Mouse (Mus musculus) left cerebral cortex, postnatal 14 days (tissue): Measurements from ENCODE around the gene Stxbp3. TPM values are rescaled to one million over a fixed set of nuclear protein-coding genes. Genes with fewer than 3 reads are reported as not detected.
A peak's percentile ranks its signal among the peaks of the same experiment; 100 is the strongest.
"Not testable (repeated sequence)": the region's sequence is repeated elsewhere in the genome, so short reads cannot be mapped to it uniquely, and the experiment has no call there.

Source experiments
- DNase-seq, 2 experiments: peaks; one replicate each; pipeline ENCODE4 v3.0.0; 2021 to 2022; ENCODE audit warnings: low spot score in 2 of 2, mixed read lengths in 1 of 2
- intact Hi-C: fragments of 180-260 bp; cut with DNase I; formaldehyde crosslinking; loops from one replicate; pipeline ENCODE4 v1.15.1; 2025
- long read RNA-seq, 2 experiments: library from polyadenylated mRNA; stranded (forward); transcript quantifications; one replicate each; pipeline ENCODE4 v2.0.0; 2021
- total RNA-seq, 2 experiments: library from RNA; stranded (reverse); gene quantifications; 2 replicates each; pipeline ENCODE4 v1.2.3; 2021

Stxbp3 gene
- total RNA-seq: 10 to 100 TPM; 16.7 to 17.5 TPM
- long read RNA-seq, experiment 1, transcript Stxbp3-201 (19 exons, 2,419 nt): major isoform, 16 of 19 reads
- long read RNA-seq, experiment 1, partial matches to known transcripts: 1 of 19 reads
- long read RNA-seq, experiment 1, other reads (novel, unspliced or antisense): 2 of 19 reads
- long read RNA-seq, experiment 2, transcript Stxbp3-201 (19 exons, 2,419 nt): major isoform, 9 of 9 reads
- long read RNA-seq, experiment 2, partial matches to known transcripts: 0 of 9 reads
- long read RNA-seq, experiment 2, other reads (novel, unspliced or antisense): 0 of 9 reads

GRCm38 (mm10) chr3:108840000-108840715 lies at the start of gene Stxbp3:
Gene Stxbp3 (minus strand): TSS chr3:108840526.
- intact Hi-C loops: loop anchor here (5.0 kb wide), 2 partner anchors 72 to 118 kb away; partner anchors contain the start of genes Gpsm2 and Prpf38b
- DNase-seq: peak; percentile 98 to 99

GRCm38 (mm10) chr3:108889908-108890307 lies 49.6 kb upstream of the Stxbp3 start, which contains the start of gene Fndc7:
Gene Fndc7 (minus strand): TSS chr3:108890008.
- DNase-seq: no peak
- intact Hi-C loops: no loop called here

- intact Hi-C loops: no loop called here
- DNase-seq: no peak
Observed at GRCm38 (mm10) chr3:108887618-108887975, 47.3 kb upstream of the Stxbp3 start.

GRCm38 (mm10) chr3:108886934-108887617 lies 46.8 kb upstream of the Stxbp3 start:
- no peak for DNase-seq
- intact Hi-C loops: no loop called here

- intact Hi-C loops: no loop called here
- DNase-seq: no peak
Observed at GRCm38 (mm10) chr3:108885686-108886530, 45.6 kb upstream of the Stxbp3 start.

GRCm38 (mm10) chr3:108884706-108885289 lies 44.5 kb upstream of the Stxbp3 start:
- intact Hi-C loops: no loop called here
- DNase-seq: no peak

- intact Hi-C loops: no loop called here
- peak in 1 of 2 experiments; percentile 31 for DNase-seq
Observed at GRCm38 (mm10) chr3:108883067-108883466, 42.7 kb upstream of the Stxbp3 start.

GRCm38 (mm10) chr3:108881873-108882272 lies 41.5 kb upstream of the Stxbp3 start:
- DNase-seq, intact Hi-C loops: not testable (repeated sequence)

GRCm38 (mm10) chr3:108880544-108881507 lies 40.5 kb upstream of the Stxbp3 start:
- DNase-seq: peak; percentile 43 to 60
- intact Hi-C loops: no loop called here

- DNase-seq: no peak
- intact Hi-C loops: no loop called here
Observed at GRCm38 (mm10) chr3:108879836-108880435, 39.6 kb upstream of the Stxbp3 start.

GRCm38 (mm10) chr3:108879129-108879528 lies 38.8 kb upstream of the Stxbp3 start:
- intact Hi-C loops: no loop called here
- no peak for DNase-seq

GRCm38 (mm10) chr3:108870631-108871030 lies 30.3 kb upstream of the Stxbp3 start:
- intact Hi-C loops: no loop called here
- DNase-seq: no peak

GRCm38 (mm10) chr3:108867449-108867848 lies 27.1 kb upstream of the Stxbp3 start:
- no peak for DNase-seq
- intact Hi-C loops: no loop called here

GRCm38 (mm10) chr3:108865676-108866075 lies 25.4 kb upstream of the Stxbp3 start:
- intact Hi-C loops: no loop called here

GRCm38 (mm10) chr3:108865129-108865528 lies 24.8 kb upstream of the Stxbp3 start:
- intact Hi-C loops: no loop called here
- DNase-seq: no peak

More at GRCm38 (mm10) chr3:108865676-108866075, 25.4 kb upstream of the Stxbp3 start:
- DNase-seq: no peak

GRCm38 (mm10) chr3:108863091-108863490 lies 22.8 kb upstream of the Stxbp3 start:
- intact Hi-C loops: no loop called here
- no peak for DNase-seq

GRCm38 (mm10) chr3:108862282-108862681 lies 22.0 kb upstream of the Stxbp3 start:
- intact Hi-C loops, DNase-seq: not testable (repeated sequence)
